Mouse (Mus musculus) forebrain, postnatal 0 days (tissue): Measurements from ENCODE around the gene Cpeb3. TPM values are rescaled to one million over a fixed set of nuclear protein-coding genes. Genes with fewer than 3 reads are reported as not detected.

Experiments used
- ATAC-seq: fragments of 200-750 bp; cut with Nextera tagmentation; 2 replicates; pipeline ENCODE4 v1.8.0; 2017; ENCODE audit warnings: mild to moderate bottlenecking, moderate library complexity
- DNase-seq: peaks from one replicate; pipeline ENCODE4 v3.0.0-alpha.2; 2015
- H3K27ac ChIP-seq: fragments of 300-500 bp; sonication (generic); 2 replicates; pipeline ENCODE4 v1.5.1; 2014; ENCODE audit warnings: low read depth, mild to moderate bottlenecking, antibody characterized with exemption, low read length, moderate library complexity, mixed read lengths
- H3K27me3 ChIP-seq: fragments of 300-500 bp; sonication (generic); 2 replicates; pipeline ENCODE4 v1.6.1; 2014; ENCODE audit warnings: mild to moderate bottlenecking, low read length, mixed read lengths; ENCODE audit not compliant: insufficient read depth
- H3K36me3 ChIP-seq: fragments of 300-500 bp; sonication (generic); 2 replicates; pipeline ENCODE4 v1.6.1; 2014; ENCODE audit warnings: mild to moderate bottlenecking, moderate library complexity; ENCODE audit not compliant: insufficient read depth
- H3K4me1 ChIP-seq: fragments of 300-500 bp; sonication (generic); 2 replicates; pipeline ENCODE4 v1.6.1; 2014; ENCODE audit warnings: antibody characterized with exemption; ENCODE audit not compliant: insufficient read depth
- H3K4me2 ChIP-seq: fragments of 300-500 bp; sonication (generic); 2 replicates; pipeline ENCODE4 v1.6.1; 2014; ENCODE audit warnings: low read depth, mild to moderate bottlenecking, moderate library complexity
- H3K4me3 ChIP-seq: fragments of 300-500 bp; sonication (generic); 2 replicates; pipeline ENCODE4 v1.5.1; 2014; ENCODE audit warnings: low read depth, low read length, mixed read lengths
- H3K9ac ChIP-seq: fragments of 300-500 bp; sonication (generic); 2 replicates; pipeline ENCODE4 v1.6.1; 2014; ENCODE audit warnings: mild to moderate bottlenecking
- H3K9me3 ChIP-seq: fragments of 300-500 bp; sonication (generic); 2 replicates; pipeline ENCODE4 v1.6.1; 2016; ENCODE audit warnings: low read length
- CTCF ChIP-seq: sonication (generic); IDR thresholded peaks from 2 replicates; pipeline ENCODE4 v1.5.1; 2016; ENCODE audit warnings: antibody characterized with exemption, control low read depth, low read depth
- WGBS: fragments of 180-500 bp; shearing (Covaris S2); extraction: QIAGEN DNeasy Blood & Tissue Kit; methylation state at CpG from one replicate; pipeline ENCODE4 v1.1.7; 2014; 5-methylcytosine and 5-hydroxymethylcytosine counted together
- polyA plus RNA-seq: library from polyadenylated mRNA; unstranded; fragments of >200 nt; fragmentation: Nextera tagmentation; extraction: Ambion mirVana; gene quantifications from 2 replicates; pipeline ENCODE4 v1.2.1, GENCODE M21; 2015
- total RNA-seq: library from RNA; depleted of rRNA; stranded (reverse); fragments of >200 nt; gene quantifications from 2 replicates; pipeline ENCODE4 v1.2.3, GENCODE M21; 2014; rRNA removed

The Cpeb3 gene
- total RNA-seq (12.9 and 18.1 TPM in 2 replicates), polyA plus RNA-seq (3.9 and 7.9 TPM in 2 replicates)

- Histone ChIP-seq H3K4me2 (peak within 1 kb of the TSS; percentile 84), H3K9me3 (no peaks in the 10 kb centered on the region), H3K4me3 (peak within 1 kb of the TSS; percentile 100), H3K4me1 (peaks cover 9% of the 10 kb centered on the region), H3K36me3 (peaks cover 22% of the 10 kb centered on the region), H3K27ac (peak within 1 kb of the TSS; percentile 83), H3K27me3 (no peaks in the 10 kb centered on the region), H3K9ac (peak within 1 kb of the TSS; percentile 94)
- DNase-seq: peak; percentile 57
- under 1% methylated on average over 15 of the region's 15 CpGs for WGBS
- peak; percentile 59 for TF ChIP-seq CTCF
- ATAC-seq: no peak
Measured at GRCm38 (mm10) chr19:37208176-37208755, at the start of gene Cpeb3. TSS of gene Cpeb3 (minus strand) at chr19:37208601.

DNA sequence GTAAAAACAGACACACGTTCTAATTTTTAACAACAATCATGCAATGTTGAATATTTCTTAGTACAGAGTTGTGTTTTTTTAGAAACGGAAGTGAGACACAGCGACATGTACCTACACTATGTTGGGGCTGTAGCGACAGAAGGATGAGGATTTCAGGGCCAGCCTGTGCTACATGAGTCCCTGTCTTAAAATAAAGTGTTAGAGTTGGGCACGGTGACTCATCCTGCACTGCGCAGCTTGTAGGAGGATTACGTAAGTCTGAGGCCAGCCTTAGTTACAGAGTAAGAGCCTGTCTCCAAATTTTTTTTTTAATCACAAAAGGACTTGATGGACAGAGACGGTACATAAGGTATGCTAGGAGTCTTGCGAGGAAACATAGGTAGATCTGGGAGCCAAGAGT, 46.9 kb upstream of the Cpeb3 start:
- H3K9me3 ChIP-seq: no peaks in the 10 kb centered on the region
- H3K27ac ChIP-seq: no peak overlapping the region
- H3K4me1 ChIP-seq: no peaks in the 10 kb centered on the region
- no peaks in the 10 kb centered on the region for H3K27me3 ChIP-seq
- H3K9ac ChIP-seq: no peak overlapping the region
- TF ChIP-seq CTCF: no peak
- ATAC-seq (no peak), DNase-seq (no peak)
- WGBS: 93% methylated on average over 9 of the region's 9 CpGs
- no peak overlapping the region for H3K4me3 ChIP-seq
- H3K4me2 ChIP-seq: no peak overlapping the region
- H3K36me3 ChIP-seq: no peaks in the 10 kb centered on the region

DNA sequence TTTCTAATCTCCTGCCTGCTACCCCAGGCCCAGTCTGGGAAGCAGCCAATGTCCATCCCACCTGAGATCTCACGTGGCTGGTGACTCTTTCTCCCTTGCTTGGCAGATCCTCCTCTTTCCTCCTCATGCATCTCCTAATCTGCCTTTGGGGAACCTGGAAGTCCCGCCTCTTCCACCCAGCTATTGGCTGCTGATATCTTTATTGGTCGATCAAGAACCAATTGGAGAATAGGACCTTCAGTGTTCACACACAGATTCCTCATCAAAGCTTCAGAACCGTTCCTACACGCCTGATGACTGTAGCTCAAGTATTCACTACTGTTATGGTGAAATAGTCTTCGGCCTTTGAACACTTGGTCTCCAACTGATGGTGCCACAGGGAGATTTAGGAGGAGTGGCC, 43.7 kb upstream of the Cpeb3 start:
- WGBS: 65% methylated on average over 6 of the region's 6 CpGs
- no peaks in the 10 kb centered on the region for H3K27me3 ChIP-seq
- no peaks in the 10 kb centered on the region for H3K4me1 ChIP-seq
- no peak for ATAC-seq
- no peak for TF ChIP-seq CTCF
- no peak overlapping the region for H3K27ac ChIP-seq
- no peaks in the 10 kb centered on the region for H3K36me3 ChIP-seq
- no peaks in the 10 kb centered on the region for H3K9me3 ChIP-seq
- H3K4me2 ChIP-seq: no peak overlapping the region
- no peak overlapping the region for H3K9ac ChIP-seq
- no peak overlapping the region for H3K4me3 ChIP-seq
- no peak for DNase-seq

DNA sequence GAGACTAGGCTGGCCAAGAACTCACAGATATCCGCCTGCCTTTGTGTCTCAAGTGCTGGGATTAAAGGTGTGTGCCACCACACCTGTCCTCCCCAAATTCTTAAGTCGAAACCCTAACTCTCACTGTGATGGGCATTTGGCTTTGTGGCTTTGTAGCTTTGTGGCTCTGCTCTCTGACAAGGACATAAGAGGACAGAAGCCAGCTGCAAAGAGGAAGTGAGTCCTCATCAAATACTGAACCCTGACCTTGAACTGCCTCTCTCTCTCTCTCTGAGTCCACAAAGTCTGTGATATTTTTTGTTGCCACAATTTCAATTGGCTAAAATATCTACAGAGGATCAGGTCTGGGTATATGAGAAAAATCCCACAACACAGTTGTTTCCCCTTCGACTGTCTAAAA, 39.8 kb upstream of the Cpeb3 start:
- WGBS: 77% methylated on average over 3 of the region's 3 CpGs
- H3K9me3 ChIP-seq: no peaks in the 10 kb centered on the region
- H3K4me1 ChIP-seq: no peaks in the 10 kb centered on the region
- DNase-seq (no peak), ATAC-seq (no peak)
- no peak for TF ChIP-seq CTCF
- H3K4me3 ChIP-seq: no peak overlapping the region
- H3K27me3 ChIP-seq: no peaks in the 10 kb centered on the region
- H3K27ac ChIP-seq: no peak overlapping the region
- no peak overlapping the region for H3K9ac ChIP-seq
- H3K4me2 ChIP-seq: no peak overlapping the region
- no peaks in the 10 kb centered on the region for H3K36me3 ChIP-seq

DNA sequence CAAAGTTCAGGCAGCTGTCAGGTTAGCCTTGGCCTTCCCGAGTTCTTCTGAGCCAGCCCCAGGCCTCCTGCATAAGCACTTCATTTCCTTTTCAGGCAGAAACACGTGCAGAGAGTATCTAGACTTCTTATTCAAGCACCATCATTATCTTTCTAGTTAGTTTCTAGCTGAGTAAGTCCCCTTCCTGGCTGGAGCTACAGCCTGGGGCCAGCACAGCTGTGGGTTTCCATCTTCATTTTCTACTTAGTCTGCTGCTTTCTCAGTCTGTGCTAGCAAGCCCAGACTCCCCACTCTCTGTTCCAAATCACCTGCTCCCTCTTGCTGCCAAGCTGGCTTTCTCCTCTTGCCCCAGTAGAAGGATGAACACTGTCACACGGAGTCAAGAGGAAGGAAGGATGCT, 38.5 kb upstream of the Cpeb3 start:
- H3K9ac ChIP-seq: no peak overlapping the region
- TF ChIP-seq CTCF: no peak
- H3K27me3 ChIP-seq: no peaks in the 10 kb centered on the region
- H3K4me3 ChIP-seq: no peak overlapping the region
- no peaks in the 10 kb centered on the region for H3K9me3 ChIP-seq
- no peaks in the 10 kb centered on the region for H3K4me1 ChIP-seq
- 47% methylated on average over 3 of the region's 3 CpGs for WGBS
- H3K4me2 ChIP-seq: no peak overlapping the region
- ATAC-seq (peak; percentile 45; the same call in 1 of the 2 replicates), DNase-seq (no peak)
- no peak overlapping the region for H3K27ac ChIP-seq
- H3K36me3 ChIP-seq: no peaks in the 10 kb centered on the region

GRCm38 (mm10) chr19:37242707-37243106, 34.3 kb upstream of the Cpeb3 start:
- no peak overlapping the region for H3K9ac ChIP-seq
- WGBS: 37% methylated on average over 2 of the region's 2 CpGs
- H3K36me3 ChIP-seq: no peaks in the 10 kb centered on the region
- H3K27ac ChIP-seq: no peak overlapping the region
- DNase-seq: no peak
- no peak overlapping the region for H3K4me2 ChIP-seq
- H3K27me3 ChIP-seq: no peaks in the 10 kb centered on the region
- no peak for ATAC-seq
- no peaks in the 10 kb centered on the region for H3K9me3 ChIP-seq
- H3K4me3 ChIP-seq: no peak overlapping the region
- H3K4me1 ChIP-seq: 0 out of 2 replicates have a peak, but pooled peaks cover 3% of the 10 kb centered on the region
- no peak for TF ChIP-seq CTCF

- Histone ChIP-seq H3K4me1 (0 out of 2 replicates have a peak, but pooled peaks cover 3% of the 10 kb centered on the region), H3K4me2 (no peak overlapping the region), H3K36me3 (no peaks in the 10 kb centered on the region), H3K9me3 (no peaks in the 10 kb centered on the region), H3K27ac (no peak overlapping the region), H3K4me3 (no peak overlapping the region), H3K9ac (no peak overlapping the region), H3K27me3 (no peaks in the 10 kb centered on the region)
- ATAC-seq: no peak
- 60% methylated on average over 5 of the region's 5 CpGs for WGBS
- no peak for TF ChIP-seq CTCF
- DNase-seq: no peak
Measured at GRCm38 (mm10) chr19:37241201-37241600, 32.8 kb upstream of the Cpeb3 start.
